Mouse (Mus musculus): ENCODE data around the gene Bend3. TPM values are rescaled to one million over a fixed set of nuclear protein-coding genes. Genes with fewer than 3 reads are reported as not detected.

Gene Bend3
- polyA plus RNA-seq, 1 experiment = 2.7 TPM

DNA sequence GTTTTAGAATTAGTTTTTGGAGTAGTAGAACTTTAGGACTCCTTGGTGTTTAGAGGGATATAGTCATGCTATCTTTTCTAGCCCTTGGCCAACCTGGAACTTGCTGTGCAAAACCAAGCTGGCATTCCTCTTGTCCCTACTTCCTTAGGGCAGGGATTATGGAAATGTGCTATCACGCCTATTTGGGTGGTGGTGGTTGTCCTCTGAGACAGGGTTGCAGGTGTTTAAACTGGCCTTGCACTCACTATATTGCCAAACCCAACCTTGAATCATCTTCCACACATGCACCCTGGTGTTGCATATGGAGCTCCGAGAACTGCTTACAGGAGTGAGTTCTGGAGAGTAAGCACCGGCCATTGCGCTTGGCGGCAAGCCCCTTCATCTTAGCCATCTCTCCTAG lies 3.4 kb downstream of the Bend3 start:
- 88% methylated on average over 5 of the region's 5 CpGs for WGBS
- no peak overlapping the region for H3K4me3 ChIP-seq (replicated peaks; ENCODE audit: control insufficient read depth, low read depth, low read length)
- no peak overlapping the region for H3K27ac ChIP-seq (ENCODE audit: control insufficient read depth, insufficient read depth, low read depth, low read length, poor library complexity)
- TF ChIP-seq POLR2A (IDR thresholded peaks at IDR 0.05; ENCODE audit: borderline replicate concordance, control insufficient read depth, low read depth, low read length) = no peak
- no peak for TF ChIP-seq CTCF (IDR thresholded peaks at IDR 0.05; ENCODE audit: control insufficient read depth, insufficient read depth, low read length)
- no peaks in the 10 kb centered on the region; the same call in 1 of the 2 replicates for H3K4me1 ChIP-seq (ENCODE audit: control insufficient read depth, insufficient read depth, low read length)

DNA sequence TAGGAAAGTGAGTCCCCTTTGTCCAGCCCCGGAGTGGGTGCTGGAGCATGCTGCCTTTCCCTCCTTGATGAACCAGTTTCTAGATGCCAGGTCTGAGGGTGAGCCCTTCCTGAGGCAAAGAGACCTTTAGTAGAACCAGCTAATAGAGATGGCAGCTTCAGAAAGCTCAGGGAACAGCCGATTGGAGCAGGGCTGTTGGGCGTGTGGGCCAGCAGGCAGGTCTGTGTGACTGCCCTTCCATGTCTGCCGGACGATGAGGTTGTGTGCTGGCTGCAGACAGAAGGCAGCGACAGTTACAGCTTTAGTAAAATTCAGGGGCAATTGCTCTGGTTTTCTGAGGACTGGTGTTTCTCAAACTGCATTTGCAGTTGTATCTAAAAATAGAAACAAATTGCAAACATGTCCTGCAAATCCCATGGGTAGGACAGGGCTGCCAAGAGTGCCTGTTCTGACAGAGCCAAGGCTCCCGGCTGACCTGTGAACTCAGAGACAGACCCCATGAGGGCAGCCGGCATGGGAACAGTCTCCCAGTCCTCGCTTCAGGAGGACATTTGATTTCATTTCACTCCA lies 4.9 kb downstream of the Bend3 start:
- TF ChIP-seq POLR2A (IDR thresholded peaks at IDR 0.05; ENCODE audit: borderline replicate concordance, control insufficient read depth, low read depth, low read length) = no peak
- no peak for TF ChIP-seq CTCF (IDR thresholded peaks at IDR 0.05; ENCODE audit: control insufficient read depth, insufficient read depth, low read length)
- Histone ChIP-seq H3K27ac (ENCODE audit: control insufficient read depth, insufficient read depth, low read depth, low read length, poor library complexity) (no peak overlapping the region), H3K4me1 (ENCODE audit: control insufficient read depth, insufficient read depth, low read length) (no peaks in the 10 kb centered on the region; the same call in 1 of the 2 replicates), H3K4me3 (replicated peaks; ENCODE audit: control insufficient read depth, low read depth, low read length) (no peak overlapping the region)
- 78% methylated on average over 9 of the region's 9 CpGs for WGBS

DNA sequence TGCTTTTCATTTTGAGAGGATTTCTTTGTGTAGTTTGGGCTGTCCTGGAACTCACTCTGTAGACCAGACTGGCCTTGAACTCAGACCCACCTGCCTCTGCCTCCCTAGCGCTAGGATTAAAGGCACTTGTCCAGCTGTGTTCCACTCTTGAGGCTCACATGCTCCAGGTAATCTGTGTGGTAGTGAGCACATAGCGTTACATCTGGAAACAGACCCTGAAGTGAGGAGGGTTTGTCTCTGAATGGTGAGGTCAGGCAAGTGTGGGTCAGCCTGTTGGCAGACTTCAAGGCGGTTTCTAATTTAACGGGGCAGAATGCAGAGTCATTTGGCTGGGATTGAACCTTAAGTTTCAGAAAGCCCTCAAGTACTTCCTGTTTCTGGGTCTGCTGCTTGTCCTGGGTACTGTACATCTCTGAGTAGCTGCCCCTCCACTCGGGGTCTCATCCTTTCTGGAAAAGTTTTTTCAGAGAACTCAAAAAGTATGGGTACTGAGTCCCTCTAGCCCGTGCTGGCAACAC lies 7.2 kb downstream of the Bend3 start:
- no peak overlapping the region for H3K4me3 ChIP-seq (replicated peaks; ENCODE audit: control insufficient read depth, low read depth, low read length)
- no peak for TF ChIP-seq CTCF (IDR thresholded peaks at IDR 0.05; ENCODE audit: control insufficient read depth, insufficient read depth, low read length)
- no peak for TF ChIP-seq POLR2A (IDR thresholded peaks at IDR 0.05; ENCODE audit: borderline replicate concordance, control insufficient read depth, low read depth, low read length)
- WGBS = 46% methylated on average over 6 of the region's 6 CpGs
- no peak overlapping the region for H3K27ac ChIP-seq (ENCODE audit: control insufficient read depth, insufficient read depth, low read depth, low read length, poor library complexity)
- H3K4me1 ChIP-seq (ENCODE audit: control insufficient read depth, insufficient read depth, low read length) = no peaks in the 10 kb centered on the region; the same call in 1 of the 2 replicates

DNA sequence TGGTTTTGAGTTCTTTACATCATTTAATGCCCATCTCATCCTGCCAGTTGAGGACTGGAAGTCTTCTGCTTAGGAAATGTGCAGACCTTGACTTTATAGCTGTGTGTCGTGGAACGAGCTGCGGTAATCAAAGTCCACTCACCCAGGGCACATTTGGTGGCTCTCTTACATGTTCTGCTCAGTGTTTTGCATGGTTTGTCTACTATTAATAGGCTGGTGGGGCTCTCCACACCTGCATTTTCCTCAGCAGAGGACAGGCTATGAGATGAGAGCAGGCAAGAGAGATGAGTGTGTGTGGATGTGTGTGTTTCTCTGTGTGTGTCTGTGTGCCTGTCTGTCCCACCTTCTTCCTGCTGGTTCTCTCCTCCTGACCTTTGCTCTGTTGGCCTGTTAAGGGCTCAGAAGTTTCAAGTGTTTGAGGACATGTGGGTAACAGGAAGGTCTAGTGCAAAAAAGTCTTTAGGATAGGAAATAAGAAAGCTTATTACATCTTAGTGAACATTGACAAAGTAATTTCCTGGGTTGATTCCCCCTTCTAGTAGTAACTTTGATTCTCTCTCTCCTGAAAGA lies 8.9 kb downstream of the Bend3 start:
- 91% methylated on average over 3 of the region's 3 CpGs for WGBS
- TF ChIP-seq POLR2A (IDR thresholded peaks at IDR 0.05; ENCODE audit: borderline replicate concordance, control insufficient read depth, low read depth, low read length) = no peak
- TF ChIP-seq CTCF (IDR thresholded peaks at IDR 0.05; ENCODE audit: control insufficient read depth, insufficient read depth, low read length) = no peak
- Histone ChIP-seq H3K27ac (ENCODE audit: control insufficient read depth, insufficient read depth, low read depth, low read length, poor library complexity) (no peak overlapping the region), H3K4me1 (ENCODE audit: control insufficient read depth, insufficient read depth, low read length) (no peaks in the 10 kb centered on the region; the same call in 1 of the 2 replicates), H3K4me3 (replicated peaks; ENCODE audit: control insufficient read depth, low read depth, low read length) (no peak overlapping the region)

DNA sequence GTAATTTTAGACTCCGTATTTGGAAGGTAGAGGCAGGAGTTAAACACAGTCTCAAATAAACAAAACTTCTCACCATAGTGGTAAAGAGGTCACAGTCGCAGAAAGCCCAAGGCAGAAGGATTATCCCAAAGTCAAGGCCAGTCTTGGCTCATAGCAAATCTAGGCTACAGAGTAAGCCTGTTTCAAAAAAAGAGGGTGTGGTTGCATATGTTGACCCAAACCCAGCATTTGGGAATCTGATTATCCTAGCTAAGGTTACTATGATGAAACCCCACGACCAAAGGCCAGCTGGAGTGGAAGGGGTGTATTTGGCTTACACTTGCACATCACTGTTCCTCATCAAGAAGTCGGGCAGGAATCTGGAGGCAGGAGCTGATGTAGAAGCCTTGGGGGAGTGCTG lies 9.6 kb downstream of the Bend3 start:
- TF ChIP-seq POLR2A (IDR thresholded peaks at IDR 0.05; ENCODE audit: borderline replicate concordance, control insufficient read depth, low read depth, low read length) (no peak), CTCF (IDR thresholded peaks at IDR 0.05; ENCODE audit: control insufficient read depth, insufficient read depth, low read length) (no peak)
- Histone ChIP-seq H3K4me3 (replicated peaks; ENCODE audit: control insufficient read depth, low read depth, low read length) (no peak overlapping the region), H3K27ac (ENCODE audit: control insufficient read depth, insufficient read depth, low read depth, low read length, poor library complexity) (no peak overlapping the region), H3K4me1 (ENCODE audit: control insufficient read depth, insufficient read depth, low read length) (no peaks in the 10 kb centered on the region; the same call in 1 of the 2 replicates)
- WGBS = 77% methylated on average over 4 of the region's 4 CpGs

DNA sequence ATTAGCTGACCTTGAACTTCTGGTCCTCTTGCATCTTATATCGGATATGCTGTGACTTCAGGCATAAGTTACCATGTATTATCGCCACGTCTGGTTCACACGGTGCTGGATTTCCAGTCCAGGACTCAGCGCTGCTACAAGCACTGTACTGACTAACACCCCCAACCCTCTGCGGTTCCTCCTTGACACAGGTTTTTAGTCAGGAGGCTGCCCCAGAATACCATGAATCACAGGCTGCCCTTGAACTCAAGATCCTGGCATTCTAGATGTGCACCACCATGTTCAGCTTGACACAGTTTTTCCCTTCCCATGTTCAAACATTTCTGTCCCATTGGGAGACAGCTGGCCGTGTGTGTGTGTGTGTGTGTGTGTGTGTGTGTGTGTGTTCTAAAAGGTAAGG lies 10.5 kb downstream of the Bend3 start:
- 84% methylated on average over 7 of the region's 7 CpGs for WGBS
- Histone ChIP-seq H3K4me3 (replicated peaks; ENCODE audit: control insufficient read depth, low read depth, low read length) (no peak overlapping the region), H3K4me1 (ENCODE audit: control insufficient read depth, insufficient read depth, low read length) (no peaks in the 10 kb centered on the region; the same call in 1 of the 2 replicates), H3K27ac (ENCODE audit: control insufficient read depth, insufficient read depth, low read depth, low read length, poor library complexity) (no peak overlapping the region)
- TF ChIP-seq CTCF (IDR thresholded peaks at IDR 0.05; ENCODE audit: control insufficient read depth, insufficient read depth, low read length) (no peak), POLR2A (IDR thresholded peaks at IDR 0.05; ENCODE audit: borderline replicate concordance, control insufficient read depth, low read depth, low read length) (no peak)

DNA sequence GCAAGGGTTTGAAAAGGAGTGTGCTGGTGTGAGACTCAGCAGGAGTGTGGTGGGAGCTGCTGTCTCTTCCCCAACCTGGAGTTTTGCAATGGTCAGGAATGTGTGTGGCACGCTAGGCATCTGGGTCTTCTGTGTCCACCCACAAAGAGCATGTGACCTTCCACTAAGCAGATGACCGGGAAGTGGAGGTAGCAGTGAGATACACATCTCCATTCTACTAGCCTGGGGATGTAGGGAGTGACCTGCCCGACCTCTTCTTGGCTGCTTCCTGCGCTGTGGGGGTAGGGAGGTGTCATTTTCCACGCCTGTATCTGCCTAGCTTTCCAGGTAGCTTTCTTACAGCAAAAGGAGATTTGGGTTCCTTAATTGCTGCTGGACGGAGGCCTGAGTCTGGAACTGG lies 10.9 kb downstream of the Bend3 start:
- H3K4me3 ChIP-seq (replicated peaks; ENCODE audit: control insufficient read depth, low read depth, low read length) = no peak overlapping the region
- TF ChIP-seq CTCF (IDR thresholded peaks at IDR 0.05; ENCODE audit: control insufficient read depth, insufficient read depth, low read length) (no peak), POLR2A (IDR thresholded peaks at IDR 0.05; ENCODE audit: borderline replicate concordance, control insufficient read depth, low read depth, low read length) (no peak)
- no peaks in the 10 kb centered on the region; the same call in 1 of the 2 replicates for H3K4me1 ChIP-seq (ENCODE audit: control insufficient read depth, insufficient read depth, low read length)
- 43% methylated on average over 6 of the region's 6 CpGs for WGBS
- H3K27ac ChIP-seq (ENCODE audit: control insufficient read depth, insufficient read depth, low read depth, low read length, poor library complexity) = no peak overlapping the region

DNA sequence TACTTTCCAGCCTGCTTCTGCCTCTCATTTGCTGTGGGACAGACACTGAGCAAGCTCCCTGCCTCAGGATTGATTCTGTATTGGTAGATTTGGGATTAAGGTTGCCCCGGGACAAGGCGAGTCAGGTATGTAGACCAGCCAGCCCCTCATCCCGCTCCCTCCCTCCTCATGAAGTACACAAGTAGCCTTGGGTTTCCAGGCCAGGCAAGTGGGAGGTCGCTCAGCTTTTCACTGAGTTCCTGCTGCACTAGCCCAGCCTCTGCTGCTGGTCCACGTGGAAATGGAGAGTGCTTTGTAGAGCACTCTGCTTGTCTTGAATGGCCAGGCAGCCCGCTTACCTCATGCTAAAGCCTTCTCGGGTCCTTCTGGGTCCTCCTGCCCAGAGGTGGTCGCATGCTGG lies 11.4 kb downstream of the Bend3 start:
- H3K27ac ChIP-seq (ENCODE audit: control insufficient read depth, insufficient read depth, low read depth, low read length, poor library complexity) = no peak overlapping the region
- H3K4me1 ChIP-seq (ENCODE audit: control insufficient read depth, insufficient read depth, low read length) = no peaks in the 10 kb centered on the region; the same call in 1 of the 2 replicates
- no peak overlapping the region for H3K4me3 ChIP-seq (replicated peaks; ENCODE audit: control insufficient read depth, low read depth, low read length)
- 76% methylated on average over 8 of the region's 8 CpGs for WGBS
- TF ChIP-seq CTCF (IDR thresholded peaks at IDR 0.05; ENCODE audit: control insufficient read depth, insufficient read depth, low read length) (no peak), POLR2A (IDR thresholded peaks at IDR 0.05; ENCODE audit: borderline replicate concordance, control insufficient read depth, low read depth, low read length) (no peak)
